Mouse (Mus musculus) MEL (cell line): ENCODE data around the gene 1700069L16Rik. TPM values are rescaled to one million over a fixed set of nuclear protein-coding genes. Genes with fewer than 3 reads are reported as not detected.

Experiments used
- DNase-seq: peaks from one replicate; pipeline ENCODE4 v3.0.0; 2011; ENCODE audit warnings: low read depth, low spot score
- H3K27ac ChIP-seq: 2 replicates; pipeline ENCODE4 v1.5.1; 2012; ENCODE audit warnings: low read depth, mild to moderate bottlenecking, control low read depth, low read length, moderate library complexity; ENCODE audit not compliant: control insufficient read depth
- H3K27me3 ChIP-seq, 2 experiments: fragments of 150-350 bp in 1 of 2; sonication (generic) in 1 of 2; 2 replicates each; pipeline ENCODE4 v1.6.1; 2012; ENCODE audit warnings: low read length in 2 of 2, mild to moderate bottlenecking in 2 of 2, improper control_type of control experiment in 1 of 2, moderate library complexity in 1 of 2; ENCODE audit not compliant: insufficient read depth in 2 of 2, control insufficient read depth in 1 of 2
- H3K36me3 ChIP-seq, 2 experiments: 2 replicates each; pipeline ENCODE4 v1.6.1; 2012 to 2014; ENCODE audit warnings: low read length in 2 of 2, improper control_type of control experiment in 1 of 2, inconsistent platforms in 1 of 2, mild to moderate bottlenecking in 1 of 2; ENCODE audit not compliant: insufficient read depth in 2 of 2, control insufficient read depth in 1 of 2
- H3K4me1 ChIP-seq, 2 experiments: fragments of 150-350 bp in 1 of 2; sonication (generic) in 1 of 2; 2 replicates each; pipeline ENCODE4 v1.6.1; 2012; ENCODE audit warnings: low read length in 2 of 2, improper control_type of control experiment in 1 of 2, mild to moderate bottlenecking in 1 of 2; ENCODE audit not compliant: insufficient read depth in 2 of 2, control insufficient read depth in 1 of 2
- H3K4me3 ChIP-seq, 2 experiments: fragments of 150-350 bp in 1 of 2; sonication (generic) in 1 of 2; 2 replicates each; pipeline ENCODE4 v1.5.1; 2012; ENCODE audit warnings: low read depth in 2 of 2, low read length in 2 of 2, mild to moderate bottlenecking in 2 of 2, moderate library complexity in 2 of 2, control low read depth in 1 of 2, improper control_type of control experiment in 1 of 2; ENCODE audit not compliant: control insufficient read depth in 1 of 2, insufficient read depth in 1 of 2
- H3K79me2 ChIP-seq: 2 replicates; pipeline ENCODE4 v1.6.1; 2012; ENCODE audit warnings: mild to moderate bottlenecking, low read length, moderate library complexity; ENCODE audit not compliant: control insufficient read depth, poor library complexity, insufficient read depth
- H3K9ac ChIP-seq: 2 replicates; pipeline ENCODE4 v1.6.1; 2012; ENCODE audit warnings: low read depth, mild to moderate bottlenecking, control low read depth, low read length, moderate library complexity; ENCODE audit not compliant: control insufficient read depth, poor library complexity, severe bottlenecking
- H3K9me3 ChIP-seq: fragments of 150-350 bp; sonication (generic); replicated peaks from 2 replicates; pipeline ENCODE4 v1.6.1; 2012; ENCODE audit warnings: mild to moderate bottlenecking, low read length, improper control_type of control experiment, moderate library complexity; ENCODE audit not compliant: insufficient read depth
- BHLHE40 ChIP-seq: IDR thresholded peaks from 2 replicates; pipeline ENCODE4 v1.6.1; 2012; ENCODE audit warnings: low read depth, mild to moderate bottlenecking, inconsistent platforms, low read length, improper control_type of control experiment, borderline replicate concordance
- CHD1 ChIP-seq: IDR thresholded peaks from 2 replicates; pipeline ENCODE4 v1.6.1; 2012; ENCODE audit warnings: low read depth, mild to moderate bottlenecking, inconsistent platforms, low read length, improper control_type of control experiment
- CHD2 ChIP-seq: IDR thresholded peaks from 2 replicates; pipeline ENCODE4 v1.6.1; 2011; ENCODE audit warnings: low read length, improper control_type of control experiment
- CTCF ChIP-seq, 3 experiments: IDR thresholded peaks in 2 of 3; conservative IDR thresholded peaks in 1 of 3; 2 replicates each; pipeline ENCODE4 v1.5.1; 2011 to 2012; ENCODE audit warnings: low read length in 3 of 3, low read depth in 2 of 3, mild to moderate bottlenecking in 2 of 3, improper control_type of control experiment in 1 of 3, inconsistent platforms in 1 of 3, mixed read lengths in 1 of 3, moderate library complexity in 1 of 3; ENCODE audit not compliant: control insufficient read depth in 1 of 3, insufficient read depth in 1 of 3, poor library complexity in 1 of 3, severe bottlenecking in 1 of 3
- ELF1 ChIP-seq: IDR thresholded peaks from 2 replicates; pipeline ENCODE4 v1.6.1; 2014; ENCODE audit warnings: low read depth, mild to moderate bottlenecking, inconsistent platforms, low read length, improper control_type of control experiment, moderate library complexity
- GATA1 ChIP-seq: IDR thresholded peaks from 2 replicates; pipeline ENCODE4 v1.6.1; 2011; ENCODE audit warnings: low read depth, low read length, improper control_type of control experiment
- JUND ChIP-seq: IDR thresholded peaks from 2 replicates; pipeline ENCODE4 v1.6.1; 2011; ENCODE audit warnings: low read depth, mild to moderate bottlenecking, improper control_type of control experiment, low read length
- KAT2A ChIP-seq: conservative IDR thresholded peaks from 2 replicates; pipeline ENCODE4 v1.6.1; 2012; ENCODE audit warnings: low read depth, low read length, improper control_type of control experiment, inconsistent platforms
- MAFK ChIP-seq: IDR thresholded peaks from 2 replicates; pipeline ENCODE4 v1.6.1; 2011; ENCODE audit warnings: low read depth, mild to moderate bottlenecking, low read length, improper control_type of control experiment, borderline replicate concordance
- MAX ChIP-seq: IDR thresholded peaks from 2 replicates; pipeline ENCODE4 v1.6.1; 2011; ENCODE audit warnings: low read length, improper control_type of control experiment
- MEF2A ChIP-seq: IDR thresholded peaks from 2 replicates; pipeline ENCODE4 v1.6.1; 2014; ENCODE audit warnings: low read depth, mild to moderate bottlenecking, inconsistent platforms, low read length, improper control_type of control experiment; ENCODE audit not compliant: poor library complexity, insufficient replicate concordance, severe bottlenecking; ENCODE audit errors: extremely low read depth
- MXI1 ChIP-seq: IDR thresholded peaks from 2 replicates; pipeline ENCODE4 v1.6.1; 2011; ENCODE audit warnings: mild to moderate bottlenecking, low read depth, low read length, improper control_type of control experiment
- MYB ChIP-seq: IDR thresholded peaks from 2 replicates; pipeline ENCODE4 v1.6.1; 2011; ENCODE audit warnings: mild to moderate bottlenecking, low read depth, low read length, improper control_type of control experiment
- MYC ChIP-seq: IDR thresholded peaks from 2 replicates; pipeline ENCODE4 v1.6.1; 2011; ENCODE audit warnings: low read depth, mild to moderate bottlenecking, low read length, improper control_type of control experiment, moderate library complexity
- POLR2A ChIP-seq, 2 experiments: IDR thresholded peaks; 2 replicates each; pipeline ENCODE4 v1.6.1; 2011 to 2012; ENCODE audit warnings: low read length in 2 of 2, mild to moderate bottlenecking in 2 of 2, control low read depth in 1 of 2, improper control_type of control experiment in 1 of 2, low read depth in 1 of 2, moderate library complexity in 1 of 2; ENCODE audit not compliant: control insufficient read depth in 1 of 2, insufficient read depth in 1 of 2, poor library complexity in 1 of 2
- RAD21 ChIP-seq: IDR thresholded peaks from 2 replicates; pipeline ENCODE4 v1.6.1; 2011; ENCODE audit warnings: mild to moderate bottlenecking, low read depth, low read length, improper control_type of control experiment
- RCOR1 ChIP-seq: IDR thresholded peaks from 2 replicates; pipeline ENCODE4 v1.6.1; 2012; ENCODE audit warnings: low read depth, mild to moderate bottlenecking, inconsistent platforms, low read length, improper control_type of control experiment
- SMC3 ChIP-seq: IDR thresholded peaks from 2 replicates; pipeline ENCODE4 v1.6.1; 2011; ENCODE audit warnings: low read depth, low read length, improper control_type of control experiment
- TAL1 ChIP-seq: IDR thresholded peaks from 2 replicates; pipeline ENCODE4 v1.6.1; 2012; ENCODE audit warnings: mild to moderate bottlenecking, inconsistent platforms, low read length, moderate library complexity, mixed read lengths
- TBP ChIP-seq: IDR thresholded peaks from 2 replicates; pipeline ENCODE4 v1.8.0; 2011; ENCODE audit warnings: low read depth, low read length, improper control_type of control experiment
- ZC3H11A ChIP-seq: IDR thresholded peaks from 2 replicates; pipeline ENCODE4 v1.6.1; 2012; ENCODE audit warnings: low read depth, mild to moderate bottlenecking, inconsistent platforms, low read length, improper control_type of control experiment
- ZKSCAN1 ChIP-seq: IDR thresholded peaks from 2 replicates; pipeline ENCODE4 v1.6.1; 2012; ENCODE audit warnings: low read depth, mild to moderate bottlenecking, inconsistent platforms, low read length, improper control_type of control experiment, moderate library complexity
- polyA plus RNA-seq, 2 experiments: library from polyadenylated mRNA; stranded (reverse) in 1 of 2; unstranded in 1 of 2; fragments of >175 nt in 1 of 2; fragments of >200 nt in 1 of 2; gene quantifications; 2 replicates each; pipeline versions ENCODE4 v1.2.1 to v1.2.4; 2012; ENCODE audit warnings: low replicate concordance in 2 of 2, low read depth in 1 of 2; ENCODE audit not compliant: insufficient read length in 2 of 2, insufficient read depth in 1 of 2, missing spikeins in 1 of 2
- total RNA-seq: library from RNA; depleted of rRNA; stranded (reverse); fragments of 300-350 nt; gene quantifications from 2 replicates; pipeline ENCODE4 v1.2.3, GENCODE M21; 2012

The 1700069L16Rik gene
- total and polyA plus RNA-seq, 3 experiments = not detected

DNA sequence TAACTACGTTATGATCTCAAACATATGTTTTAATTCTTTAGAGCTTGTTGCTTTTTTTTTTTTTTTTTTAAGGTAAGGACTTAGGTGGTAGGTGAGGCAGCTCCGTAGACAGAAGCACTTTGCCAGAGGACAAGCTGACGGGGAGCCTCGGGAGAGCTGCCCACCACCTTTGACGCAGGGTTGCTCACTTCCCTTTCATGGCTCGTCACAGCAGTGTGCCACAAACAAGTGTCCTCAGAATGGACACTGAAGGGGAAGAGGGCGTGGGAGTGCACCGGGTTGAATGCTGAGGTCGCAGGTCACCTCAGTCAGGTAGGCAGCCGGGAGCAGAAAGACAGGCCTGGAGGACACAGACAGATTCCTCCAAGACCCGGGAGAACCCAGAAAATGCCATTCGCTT, 845 bp upstream of the 1700069L16Rik start:
- Histone ChIP-seq H3K9me3 (no peaks in the 10 kb centered on the region), H3K4me3 (no peak overlapping the region), H3K36me3 (no peaks in the 10 kb centered on the region), H3K27ac (no peak overlapping the region), H3K4me1 (no peaks in the 10 kb centered on the region), H3K27me3 (no peaks in the 10 kb centered on the region), H3K9ac (no peak overlapping the region), H3K79me2 (no peaks in the 10 kb centered on the region)
- no peak for DNase-seq
- TF ChIP-seq BHLHE40 (no peak), TAL1 (no peak), CHD1 (no peak), ZC3H11A (no peak), JUND (no peak)

DNA sequence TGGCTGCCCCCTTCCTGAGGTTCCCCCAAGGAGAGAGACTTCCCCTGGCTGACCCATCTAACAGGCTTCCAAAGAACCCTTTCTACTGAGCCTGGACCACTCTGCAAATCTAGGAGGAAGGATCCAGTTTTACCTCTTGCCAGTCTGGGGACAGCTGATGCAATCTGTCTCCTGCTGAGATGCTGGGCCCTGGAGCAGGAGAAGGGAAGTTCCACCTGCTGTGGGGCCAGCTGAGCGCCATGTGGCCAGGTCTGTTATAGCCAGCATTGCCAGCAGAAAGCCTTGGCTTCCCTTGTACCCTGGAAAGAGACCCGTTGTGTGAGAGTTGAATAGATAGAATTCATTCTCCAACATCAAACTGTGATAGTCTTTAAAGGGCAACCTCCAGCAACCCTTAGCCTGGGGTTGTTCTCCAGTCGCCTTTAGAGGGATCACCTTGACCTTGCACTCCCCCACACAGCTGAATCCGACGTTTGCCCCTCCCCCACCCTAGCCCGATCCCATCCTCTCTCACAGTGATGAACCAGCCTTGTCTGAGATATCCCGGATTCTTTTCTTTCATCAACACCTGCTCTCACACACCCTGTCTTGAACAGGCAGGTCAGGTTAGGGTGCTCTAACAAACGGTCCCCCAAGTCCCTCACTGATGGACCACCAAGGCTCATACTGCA, 870 bp downstream of the 1700069L16Rik start:
- no peak for DNase-seq
- H3K27ac ChIP-seq = no peak overlapping the region
- no peaks in the 10 kb centered on the region for H3K4me1 ChIP-seq
- H3K79me2 ChIP-seq = no peaks in the 10 kb centered on the region
- H3K9me3 ChIP-seq = no peaks in the 10 kb centered on the region
- no peak for TF ChIP-seq JUND
- TF ChIP-seq MYB = no peak
- TF ChIP-seq RCOR1 = no peak
- no peak for TF ChIP-seq ELF1
- no peak for TF ChIP-seq ZKSCAN1
- no peak for TF ChIP-seq KAT2A
- no peak for TF ChIP-seq MYC
- TF ChIP-seq MAX = no peak
- TF ChIP-seq MXI1 = no peak
- no peak for TF ChIP-seq MAFK
- no peak for TF ChIP-seq POLR2A (IDR thresholded peaks at IDR 0.05; ENCODE audit: control insufficient read depth in 1 of 2, insufficient read depth in 1 of 2, low read depth in 1 of 2, low read length in 2 of 2, poor library complexity in 1 of 2)
- TF ChIP-seq BHLHE40 = no peak
- TF ChIP-seq TBP = no peak
- no peak for TF ChIP-seq CTCF (IDR thresholded peaks at IDR 0.05 in 2 of 3, conservative IDR thresholded peaks at IDR 0.05 in 1 of 3; ENCODE audit: control insufficient read depth in 1 of 3, insufficient read depth in 1 of 3, low read depth in 2 of 3, low read length in 3 of 3, poor library complexity in 1 of 3, severe bottlenecking in 1 of 3)
- TF ChIP-seq TAL1 = no peak
- no peak for TF ChIP-seq SMC3
- TF ChIP-seq GATA1 = no peak
- TF ChIP-seq MEF2A = no peak
- no peak for TF ChIP-seq RAD21
- TF ChIP-seq CHD2 = no peak
- TF ChIP-seq, all 39 proteins: peak for 0
- H3K36me3 ChIP-seq = no peaks in the 10 kb centered on the region
- no peaks in the 10 kb centered on the region for H3K27me3 ChIP-seq
- no peak overlapping the region for H3K4me3 ChIP-seq
- no peak overlapping the region for H3K9ac ChIP-seq
